Mouse (Mus musculus): ENCODE data around the gene Mdm2. TPM values are rescaled to one million over a fixed set of nuclear protein-coding genes. Genes with fewer than 3 reads are reported as not detected.
A peak's percentile ranks its signal among the peaks of the same experiment; 100 is the strongest.
"Not testable (repeated sequence)": the region's sequence is repeated elsewhere in the genome, so short reads cannot be mapped to it uniquely, and the experiment has no call there.

Mdm2 gene
- total RNA-seq, 1 experiment from 2014 or later: 61.9 TPM

DNA sequence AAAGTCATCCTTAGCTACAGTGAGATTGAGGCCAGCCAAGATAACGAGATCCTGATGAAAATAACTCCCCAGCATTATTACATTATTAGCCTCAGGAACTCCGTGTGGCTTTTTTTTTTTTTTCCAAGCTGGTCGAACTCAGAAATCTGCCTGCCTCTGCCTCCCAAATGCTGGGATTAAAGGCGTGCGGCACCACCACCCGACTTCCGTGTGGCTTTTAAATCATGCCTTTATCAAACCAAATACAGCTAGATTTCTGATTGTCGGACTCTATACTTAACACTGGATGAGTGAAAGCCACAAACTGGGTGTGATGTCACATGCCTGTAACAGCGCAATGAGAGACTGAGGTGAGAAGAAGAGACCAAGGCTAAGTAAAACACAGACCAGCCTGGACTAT is 2.3 kb upstream of the Mdm2 start:
- DNase-seq: no peak

DNA sequence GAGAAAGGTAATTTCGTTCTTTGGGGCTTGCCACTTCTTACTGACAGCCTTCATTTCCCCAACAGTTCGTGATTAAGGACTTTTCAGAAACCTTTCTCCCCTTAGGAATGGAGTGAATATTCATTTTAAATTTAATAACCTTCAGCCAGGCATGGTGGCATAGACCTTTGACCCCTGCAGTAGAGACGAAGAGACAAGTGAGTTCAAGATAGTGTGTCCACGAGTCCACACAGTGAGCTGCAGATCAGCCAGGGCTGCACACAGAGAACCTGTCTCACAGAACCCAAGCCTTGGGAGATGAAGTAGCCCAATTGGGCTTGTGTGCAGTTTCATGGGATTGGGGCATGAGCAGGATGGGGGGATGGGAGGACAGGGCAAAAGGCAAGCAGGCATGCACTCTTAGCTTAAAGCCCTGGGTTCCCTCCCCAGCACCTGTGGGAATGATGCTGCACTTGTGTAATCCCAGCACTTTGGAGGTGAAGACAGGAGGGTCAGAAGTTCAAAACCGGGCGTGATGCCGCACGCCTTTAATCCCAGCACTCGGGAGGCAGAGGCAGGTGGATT is 1.7 kb upstream of the Mdm2 start:
- DNase-seq: no peak

DNA sequence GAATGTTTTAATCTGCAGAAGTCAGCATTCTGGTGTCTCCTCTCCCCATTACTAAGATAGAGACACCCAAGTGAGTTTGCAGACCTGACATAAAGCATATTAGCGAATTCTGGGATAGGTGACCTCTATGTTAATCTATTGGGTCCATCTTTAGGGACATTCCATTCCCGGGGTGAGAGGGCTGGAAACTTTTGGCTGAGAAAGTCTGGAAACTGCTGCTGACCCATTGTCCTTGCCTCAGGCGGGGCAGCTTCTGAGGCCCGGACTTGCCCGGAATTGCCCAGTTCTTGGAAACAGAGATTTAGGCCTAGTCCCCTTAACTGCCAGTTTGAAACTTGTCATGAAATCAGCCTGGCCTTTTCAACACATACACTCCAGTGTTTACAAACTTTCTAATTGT is 850 bp upstream of the Mdm2 start:
- no peak for DNase-seq

DNA sequence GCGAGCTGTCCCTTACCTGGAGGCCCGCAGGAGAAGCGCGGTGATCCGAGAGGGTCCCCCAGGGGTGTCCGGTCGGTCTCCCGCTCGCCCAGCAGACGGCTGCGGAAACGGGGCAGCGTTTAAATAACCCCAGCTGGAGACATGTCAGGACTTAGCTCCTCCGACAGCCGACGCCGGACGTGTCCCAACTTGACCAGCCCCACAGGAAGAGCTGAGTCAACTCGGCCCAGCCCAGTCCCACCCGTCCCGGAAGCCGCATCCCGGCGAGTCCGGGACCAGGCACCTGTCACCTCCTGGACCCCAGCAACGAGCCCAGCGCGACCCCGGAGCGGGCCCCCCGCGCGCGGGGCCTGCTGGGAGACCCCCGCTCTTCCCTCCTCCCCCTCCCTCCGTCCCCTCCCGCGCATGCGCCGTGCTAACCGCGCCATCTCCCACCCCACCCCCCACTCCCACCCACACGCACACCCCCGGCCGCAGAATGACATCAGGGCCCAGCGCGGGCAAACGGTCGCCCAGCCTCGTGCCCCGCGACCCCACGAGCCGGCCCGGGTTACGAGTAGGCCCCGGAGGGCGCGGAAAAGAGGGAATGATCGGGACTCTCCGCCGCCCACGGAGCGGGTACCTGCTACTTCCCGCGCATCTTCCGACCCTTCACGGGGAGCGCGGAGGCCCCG is 491 bp downstream of the Mdm2 start:
- DNase-seq: peak; percentile 79

DNA sequence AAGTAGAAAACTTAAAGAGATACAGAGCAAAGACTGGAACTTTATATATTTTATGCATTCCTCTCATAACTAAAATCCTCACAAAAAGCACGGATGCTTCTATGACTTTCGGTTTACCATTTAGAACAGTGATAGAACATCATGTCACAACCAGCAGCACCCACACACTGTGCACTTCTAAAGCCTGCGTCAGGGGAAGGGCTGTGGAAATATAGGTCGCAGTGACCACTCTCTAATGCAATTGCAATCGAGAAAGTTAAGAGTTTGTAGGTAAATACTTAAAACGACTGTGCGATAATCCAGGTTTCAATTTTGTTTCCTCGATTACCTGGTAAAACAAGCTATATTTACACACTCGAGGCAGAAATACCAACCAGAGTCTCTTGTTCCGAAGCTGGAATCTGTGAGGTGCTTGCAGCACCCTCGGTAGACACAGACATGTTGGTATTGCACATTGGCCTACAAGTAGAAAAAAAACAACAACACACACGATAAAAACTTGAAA is 1.2 kb downstream of the Mdm2 start:
- no peak for DNase-seq

DNA sequence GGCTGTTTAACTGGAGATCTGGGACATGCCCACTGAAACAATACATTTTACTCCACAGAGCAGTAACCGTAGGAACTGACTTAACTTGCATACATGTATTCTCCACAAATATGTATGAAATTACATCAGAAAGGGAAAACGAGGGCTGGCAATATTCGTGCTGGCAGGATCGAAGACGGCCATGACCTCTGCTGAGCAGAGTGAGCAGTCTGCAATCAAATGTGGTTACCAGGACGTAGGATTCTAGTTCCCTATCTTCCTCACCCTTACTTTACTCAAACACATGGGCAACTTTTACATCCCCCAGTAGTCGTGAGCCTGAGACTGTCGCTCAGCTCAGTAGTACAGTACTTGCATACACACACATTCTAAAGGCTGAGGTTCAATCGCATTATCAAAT is 1.7 kb downstream of the Mdm2 start:
- DNase-seq: no peak

DNA sequence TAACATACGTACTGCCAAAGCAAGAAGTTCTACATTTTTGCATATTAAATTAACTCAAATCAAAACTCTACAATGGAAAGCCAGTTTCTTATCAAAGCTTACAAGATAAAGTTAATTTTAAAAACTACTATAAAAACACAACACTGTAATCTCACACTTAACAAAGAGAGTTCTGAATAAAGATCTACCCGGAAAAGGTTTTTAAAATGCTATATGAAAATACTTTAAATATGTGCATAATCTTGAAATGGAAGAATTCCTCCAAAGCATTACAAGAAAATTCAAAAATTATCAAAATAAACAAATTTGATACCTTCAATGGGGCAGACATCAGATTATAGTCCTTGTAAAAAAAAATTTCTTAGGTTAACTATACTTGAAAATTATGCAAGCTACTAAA is 2.2 kb downstream of the Mdm2 start:
- no peak for DNase-seq

DNA sequence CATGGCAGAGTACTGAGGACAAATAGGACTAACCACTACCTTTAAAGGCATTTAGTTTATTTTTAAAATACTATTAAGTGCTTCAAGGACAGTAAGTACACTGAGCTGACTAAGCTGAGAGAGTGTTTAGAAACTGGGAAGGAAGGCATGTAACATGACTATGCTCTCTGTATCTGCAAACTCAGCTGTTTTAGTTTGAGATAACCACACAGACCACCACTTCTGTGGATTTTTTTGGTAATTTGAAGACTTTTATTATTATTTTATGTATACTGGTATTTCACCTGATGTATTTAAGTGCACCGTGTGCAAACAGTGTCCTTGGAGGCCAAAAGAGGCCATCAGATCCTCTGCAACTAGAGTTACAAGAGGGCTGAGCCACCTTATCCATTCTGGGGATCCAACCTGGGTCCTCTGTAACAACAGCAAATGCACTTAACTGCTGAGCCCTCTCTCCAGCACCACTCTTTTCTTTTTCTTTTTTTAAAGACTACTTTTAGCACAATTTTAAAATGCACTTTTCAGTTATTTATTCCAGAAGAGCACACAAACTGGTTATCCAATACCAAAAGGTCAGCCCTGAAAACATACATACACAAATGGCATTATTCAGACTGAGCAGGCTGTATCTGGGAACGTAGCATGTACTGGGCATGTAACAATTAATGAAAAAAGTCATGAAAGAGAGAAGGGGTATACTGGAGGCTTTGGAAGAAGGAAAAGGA is 3.3 kb downstream of the Mdm2 start:
- no peak for DNase-seq

DNA sequence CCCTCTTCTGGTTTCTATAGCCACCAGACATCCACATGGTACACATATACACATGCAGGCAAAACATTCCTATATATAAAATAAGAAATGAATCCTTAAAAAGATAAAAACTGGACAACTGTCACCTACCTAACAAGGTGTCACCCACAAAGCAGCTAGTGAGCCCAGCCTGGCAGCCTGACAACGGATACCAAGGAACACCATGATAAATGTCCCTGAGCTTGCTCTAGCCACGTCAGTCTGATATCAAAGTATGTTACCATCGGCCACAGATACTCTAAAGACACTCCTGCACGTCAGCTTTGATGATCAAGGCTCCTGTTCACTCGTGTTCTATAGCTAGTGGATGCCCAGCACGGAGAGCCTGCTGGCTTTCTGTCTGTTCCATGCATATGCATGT is 4.1 kb downstream of the Mdm2 start:
- no peak for DNase-seq

DNA sequence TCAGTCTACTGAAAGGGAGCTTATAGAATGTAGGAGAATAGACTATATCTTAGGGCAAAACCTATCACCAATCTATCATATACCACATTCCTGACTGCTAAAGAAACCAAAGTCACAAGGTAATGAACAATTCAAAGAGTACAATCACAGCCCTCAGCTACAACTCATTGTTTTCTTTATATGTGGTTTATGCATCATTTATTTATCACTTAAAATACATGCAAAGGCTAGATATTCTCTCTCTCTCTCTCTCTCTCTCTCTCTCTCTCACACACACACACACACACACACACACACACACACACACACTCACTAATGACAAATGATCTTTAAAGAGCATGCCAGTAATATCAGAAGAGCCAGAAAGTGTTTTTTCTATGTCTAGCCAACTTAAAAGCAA is 4.8 kb downstream of the Mdm2 start:
- DNase-seq: no peak

DNA sequence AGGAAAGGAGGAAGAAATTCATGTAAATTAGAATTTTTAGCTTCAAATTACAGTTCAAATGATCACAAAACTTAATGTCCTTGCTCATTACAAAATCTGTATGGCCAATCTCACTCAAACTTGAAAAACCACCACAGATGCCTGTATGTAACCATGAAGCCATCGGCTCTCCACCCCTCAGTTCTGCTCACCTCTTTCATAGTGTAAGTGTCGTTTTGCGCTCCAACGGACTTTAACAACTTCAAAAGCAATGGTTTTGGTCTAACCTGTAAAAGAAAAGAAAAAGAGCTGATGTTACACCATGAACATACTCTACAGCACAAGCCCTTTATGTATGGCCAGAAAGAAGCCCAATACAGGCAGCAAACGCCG is 5.6 kb downstream of the Mdm2 start:
- DNase-seq: no peak

DNA sequence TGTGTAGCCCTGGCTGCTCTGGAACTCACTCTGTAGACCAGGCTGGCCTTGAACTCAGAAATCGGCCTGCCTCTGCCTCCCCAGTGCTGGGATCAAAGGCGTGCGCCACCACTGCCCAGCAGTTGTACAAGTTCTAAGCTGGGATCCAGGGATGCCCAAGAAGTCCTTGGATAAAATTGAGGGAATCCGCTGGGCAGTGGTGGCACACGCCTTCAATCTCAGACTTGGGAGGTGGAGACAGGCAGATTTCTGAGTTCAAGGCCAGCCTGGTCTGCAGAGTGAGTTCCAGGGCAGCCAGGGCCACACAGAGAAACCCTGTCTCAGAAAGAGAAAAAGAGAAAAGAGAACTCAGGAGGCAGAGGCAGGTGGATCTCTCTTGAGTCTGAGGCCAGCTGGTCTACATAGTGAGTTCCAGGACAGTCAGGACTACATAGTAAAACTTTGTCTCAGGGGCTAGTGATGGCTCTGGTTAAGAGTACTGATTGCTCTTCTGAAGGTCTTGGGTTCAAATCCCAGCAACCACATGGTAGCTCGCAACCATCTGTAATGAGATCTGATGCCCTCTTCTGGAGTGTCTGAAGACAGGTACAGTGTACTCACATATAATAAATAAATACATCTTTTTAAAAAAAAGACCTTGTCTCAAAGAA is 6.1 kb downstream of the Mdm2 start:
- DNase-seq: not testable (repeated sequence)

DNA sequence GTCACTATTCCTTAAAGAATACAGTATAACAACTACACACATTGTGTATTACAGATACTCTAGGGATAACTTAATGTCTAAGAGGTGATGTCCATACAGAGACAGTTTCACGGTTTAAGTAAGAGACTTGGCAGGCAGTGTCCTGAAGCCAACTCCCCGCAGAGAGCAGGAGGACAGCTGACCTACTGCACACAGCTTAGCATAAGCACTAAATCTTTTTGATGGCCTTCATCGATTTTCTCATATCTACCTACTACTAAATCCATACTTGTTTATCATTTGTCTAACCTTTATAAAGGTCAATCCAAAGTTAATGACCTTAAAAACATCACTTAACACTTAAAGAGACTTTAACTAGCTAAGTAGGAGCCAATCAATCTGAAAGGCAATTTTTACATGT is 7.1 kb downstream of the Mdm2 start:
- DNase-seq: no peak

DNA sequence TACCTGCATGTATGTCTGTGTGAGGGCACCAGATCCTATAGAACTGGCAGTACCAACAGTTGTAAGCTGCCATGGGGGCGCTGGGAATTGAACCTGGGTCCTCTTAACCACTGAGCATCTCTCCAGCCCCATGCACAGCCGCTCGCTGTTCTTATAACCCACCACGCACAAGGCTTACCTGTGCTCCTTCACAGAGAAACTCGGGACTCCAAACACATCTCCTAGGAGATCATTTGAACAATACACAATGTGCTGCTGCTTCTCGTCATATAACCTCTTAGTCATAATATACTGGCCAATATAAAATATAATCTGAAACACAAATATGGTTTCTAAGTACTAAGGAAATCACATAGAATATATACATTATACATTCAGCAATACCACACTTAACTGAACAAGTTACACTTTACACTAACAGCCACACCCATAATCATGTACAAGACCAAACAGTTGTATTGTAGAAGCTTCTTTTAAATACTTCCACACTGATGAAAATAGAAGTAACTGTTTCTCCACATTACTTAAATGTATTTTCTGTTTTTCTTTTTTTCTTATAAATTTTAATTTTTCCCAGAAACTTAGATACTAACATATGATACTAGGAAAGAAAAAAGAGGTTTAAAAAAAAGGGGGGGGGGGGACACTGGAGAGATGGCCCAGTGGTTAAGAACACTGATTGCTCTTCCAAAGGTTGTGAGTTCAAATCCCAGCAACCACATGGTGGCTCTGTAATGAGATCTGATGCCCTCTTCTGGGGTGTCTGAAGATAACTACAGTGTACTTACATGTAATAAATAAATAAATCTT is 8.3 kb downstream of the Mdm2 start:
- no peak for DNase-seq

DNA sequence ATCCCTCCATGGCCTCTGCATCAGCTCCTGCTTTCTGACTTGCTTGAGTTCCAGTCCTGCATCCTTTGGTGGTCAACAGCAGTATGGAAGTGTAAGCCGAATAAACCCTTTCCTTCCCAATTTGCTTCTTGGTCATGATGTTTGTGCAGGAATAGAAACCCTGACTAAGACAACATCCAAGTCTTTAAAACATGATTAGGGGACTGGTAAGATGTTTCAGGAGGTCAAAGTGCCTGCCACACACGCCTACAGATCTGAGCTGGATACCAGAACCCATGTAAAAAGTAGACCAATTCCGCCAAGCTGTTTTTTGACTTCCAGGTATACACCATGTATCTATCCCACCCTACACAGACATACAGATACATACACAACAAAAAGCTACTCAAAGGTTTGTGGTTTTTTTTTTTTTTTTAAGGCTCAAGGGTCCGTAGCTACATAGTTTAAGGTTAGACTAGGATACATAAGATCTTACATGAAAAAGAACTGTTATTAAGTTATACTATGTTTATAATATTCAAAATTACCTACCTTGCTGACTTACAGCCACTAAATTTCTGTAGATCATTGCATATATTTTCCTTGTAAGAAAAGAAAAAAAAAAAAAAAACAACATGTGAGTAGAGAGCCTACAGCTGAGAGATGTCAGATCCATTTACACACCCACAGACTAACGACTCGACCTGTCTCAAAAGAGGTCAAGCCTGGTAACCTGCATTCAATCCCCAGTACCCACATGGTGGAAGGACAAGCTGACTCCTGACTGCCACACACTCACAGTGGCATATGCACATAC is 9.3 kb downstream of the Mdm2 start:
- DNase-seq: no peak

DNA sequence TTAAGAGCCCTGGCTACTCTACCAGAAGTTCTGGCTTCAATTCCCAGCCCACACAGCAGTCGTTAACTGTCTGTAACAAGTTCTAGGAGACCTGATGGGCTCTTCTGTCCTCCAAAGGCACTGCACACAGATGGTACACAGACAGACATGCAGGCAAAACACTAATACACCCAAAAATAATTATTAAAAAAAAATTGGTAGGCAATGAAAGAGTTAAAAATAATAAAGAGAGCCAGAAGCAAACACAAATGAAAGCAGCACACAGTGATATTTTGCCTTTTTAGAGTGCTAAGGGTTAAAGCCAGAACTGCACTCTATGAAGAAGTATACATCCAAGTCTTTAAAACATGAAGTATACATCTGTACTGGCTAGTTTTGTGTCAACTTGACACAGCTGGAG is 10.1 kb downstream of the Mdm2 start:
- DNase-seq: no peak

DNA sequence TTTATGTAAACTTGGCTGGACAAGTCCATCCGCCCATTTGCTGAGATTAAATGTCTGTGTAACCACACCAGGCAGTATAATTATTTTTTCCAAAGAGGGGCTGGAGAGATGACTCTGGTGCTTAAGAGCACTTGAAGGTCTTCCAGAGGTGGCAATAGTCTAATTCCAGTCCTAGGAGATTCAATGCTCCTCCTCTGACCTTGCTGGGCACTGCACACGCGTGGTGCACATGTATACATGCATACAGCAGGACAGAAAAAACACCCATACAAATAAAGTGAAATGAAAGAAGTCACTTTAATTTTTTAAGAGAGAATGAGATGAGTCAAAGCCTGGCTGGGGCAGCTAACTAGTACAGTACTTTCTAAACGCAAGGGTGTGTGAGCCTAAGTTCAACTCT is 10.6 kb downstream of the Mdm2 start:
- DNase-seq: no peak

DNA sequence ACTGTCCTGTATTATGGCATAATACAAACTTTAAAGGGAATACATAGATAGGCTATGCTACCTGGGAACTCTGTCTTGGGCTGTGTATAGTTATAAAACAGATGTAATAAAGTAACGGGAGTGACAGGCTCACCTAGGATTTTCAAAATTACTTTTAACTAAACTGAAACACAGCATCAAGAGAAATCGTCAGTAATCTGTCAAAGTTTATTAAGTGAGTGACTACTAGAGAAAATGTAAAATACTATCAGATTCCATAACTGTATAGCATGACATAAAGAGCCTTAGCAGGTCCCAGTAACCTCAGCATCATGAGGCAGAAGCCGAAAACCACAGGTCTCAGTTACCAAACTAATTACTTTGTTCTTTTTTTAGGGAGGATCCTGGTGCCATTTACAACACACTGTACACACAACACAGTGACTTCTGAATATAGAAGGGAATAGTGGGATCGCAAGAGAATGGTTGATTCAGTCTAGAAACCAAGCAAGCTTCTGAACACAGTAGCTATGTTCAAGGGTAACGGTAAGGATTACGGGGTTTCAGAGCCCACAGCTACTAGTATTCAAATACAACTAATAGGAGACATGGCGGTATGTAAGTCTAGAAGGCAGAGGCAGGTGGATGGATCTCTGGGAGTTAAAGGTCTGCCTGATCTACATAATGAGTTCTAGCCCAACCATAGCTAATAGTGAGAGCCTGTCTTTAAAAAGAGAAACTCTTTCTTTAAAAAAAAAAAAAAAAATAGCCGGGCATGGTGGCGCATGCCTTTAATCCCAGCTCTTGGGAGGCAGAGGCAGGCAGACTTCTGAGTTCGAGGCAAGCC is 12.0 kb downstream of the Mdm2 start:
- DNase-seq: no peak

DNA sequence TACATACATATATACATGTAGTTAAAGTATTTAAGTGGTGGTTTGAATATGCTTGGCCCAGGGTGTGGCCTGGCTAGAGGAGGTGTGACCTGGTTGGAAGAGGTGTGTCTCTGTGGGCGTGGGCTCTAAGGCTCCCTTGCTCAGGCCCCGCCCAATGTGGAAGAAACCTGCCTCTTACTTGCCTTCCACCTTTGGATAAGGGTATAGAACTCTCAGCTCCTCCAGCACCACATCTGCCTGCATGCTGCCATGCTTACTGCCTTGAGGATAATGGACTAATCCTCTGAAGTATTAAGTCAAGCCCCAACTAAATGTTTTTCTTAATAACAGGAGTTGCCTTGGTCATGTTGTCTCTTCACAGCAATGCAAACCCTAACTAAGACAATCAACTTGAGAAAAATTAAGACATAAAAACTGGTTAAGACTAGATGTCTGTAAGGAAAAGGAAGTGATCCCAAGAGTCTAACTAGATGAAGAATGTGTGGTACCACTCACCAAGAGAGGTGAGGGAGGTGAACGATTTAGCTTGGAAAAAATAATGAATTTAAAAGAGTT is 12.9 kb downstream of the Mdm2 start:
- DNase-seq: no peak

DNA sequence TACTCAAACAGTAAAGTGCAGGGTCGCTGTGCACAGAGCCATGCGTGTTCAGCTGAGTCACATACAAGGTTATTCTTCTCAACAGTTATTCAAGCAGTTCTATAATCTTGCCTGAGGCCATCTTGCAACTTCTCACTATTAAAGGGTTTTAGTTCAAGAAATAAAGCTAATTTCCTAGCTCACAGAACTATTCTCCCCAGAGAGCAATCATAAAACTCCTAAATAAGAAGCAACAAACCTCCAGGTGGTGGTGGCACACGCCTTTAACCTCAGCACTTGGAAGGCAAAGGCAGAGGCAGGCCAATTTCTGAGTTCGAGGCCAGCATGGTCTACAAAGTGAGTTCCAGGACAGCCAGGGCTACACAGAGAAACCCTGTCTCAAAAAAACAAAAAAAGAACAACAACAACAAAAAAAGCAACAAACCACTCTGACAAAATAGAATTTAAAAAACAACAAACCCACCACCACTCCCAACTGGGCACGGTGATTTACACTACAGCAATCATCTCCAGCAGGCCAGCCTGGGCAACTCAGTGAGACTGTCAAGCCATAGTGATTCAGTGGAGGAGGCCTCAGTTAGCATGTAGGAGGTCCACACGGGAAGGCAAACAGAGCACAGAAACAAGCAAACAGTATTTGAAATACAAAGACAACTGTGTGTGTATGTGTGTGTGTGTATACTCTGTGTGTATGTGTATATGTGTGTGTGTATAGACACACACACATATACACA is 13.6 kb downstream of the Mdm2 start:
- DNase-seq: no peak
